Mouse (Mus musculus): ENCODE measurements around the gene Elf1.
"Not testable (repeated sequence)": the region's sequence is repeated elsewhere in the genome, so short reads cannot be mapped to it uniquely, and the experiment has no call there.

The Elf1 gene

GRCm38 (mm10) chr14:79480624-79481338 is at the start of gene Elf1:
TSS of gene Elf1 (plus strand) at chr14:79481194.
- peak; percentile 97 to 98 for DNase-seq

DNA sequence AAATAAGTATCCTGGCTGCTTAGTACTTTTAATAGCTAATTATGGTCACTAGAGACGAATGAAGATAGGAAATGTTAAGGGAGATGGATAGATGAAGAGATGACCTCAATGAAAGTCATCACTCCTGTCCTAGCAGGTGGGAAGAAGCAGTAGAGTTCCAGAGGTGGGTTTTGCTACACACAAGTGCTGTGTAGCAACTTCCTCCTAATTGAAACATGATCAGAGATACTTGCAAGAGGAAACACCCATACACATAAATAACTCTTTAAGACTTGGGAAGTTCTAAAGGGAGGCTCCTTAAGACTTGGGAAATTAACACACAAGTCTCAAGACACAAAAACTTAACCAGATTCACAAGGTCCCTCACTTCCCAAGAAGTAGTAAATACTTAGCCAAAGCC is 46.9 kb upstream of the Elf1 start:
- no peak for DNase-seq

GRCm38 (mm10) chr14:79440655-79441054 is 40.3 kb upstream of the Elf1 start:
- DNase-seq: no peak

- DNase-seq: no peak
Measured at GRCm38 (mm10) chr14:79441441-79441840, 39.6 kb upstream of the Elf1 start.

DNA sequence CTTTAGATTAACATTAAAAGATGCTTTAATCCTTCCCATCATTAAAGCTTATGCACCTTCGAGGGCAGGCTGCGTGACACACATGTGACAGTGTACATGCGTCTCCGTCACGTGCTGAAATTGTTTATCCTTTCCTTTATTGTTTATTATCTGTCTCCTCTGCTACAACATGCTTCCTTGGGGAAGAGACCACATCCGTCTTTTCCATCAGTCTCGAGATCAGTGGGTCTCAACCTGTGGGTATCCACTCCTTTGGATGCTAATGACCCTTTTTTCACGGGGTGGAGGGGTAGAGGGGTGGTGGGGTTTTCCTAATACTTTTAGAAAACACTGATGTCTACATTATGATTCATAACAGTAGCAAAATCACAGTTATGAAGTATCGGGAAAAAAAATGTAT is 36.4 kb upstream of the Elf1 start:
- no peak for DNase-seq

DNA sequence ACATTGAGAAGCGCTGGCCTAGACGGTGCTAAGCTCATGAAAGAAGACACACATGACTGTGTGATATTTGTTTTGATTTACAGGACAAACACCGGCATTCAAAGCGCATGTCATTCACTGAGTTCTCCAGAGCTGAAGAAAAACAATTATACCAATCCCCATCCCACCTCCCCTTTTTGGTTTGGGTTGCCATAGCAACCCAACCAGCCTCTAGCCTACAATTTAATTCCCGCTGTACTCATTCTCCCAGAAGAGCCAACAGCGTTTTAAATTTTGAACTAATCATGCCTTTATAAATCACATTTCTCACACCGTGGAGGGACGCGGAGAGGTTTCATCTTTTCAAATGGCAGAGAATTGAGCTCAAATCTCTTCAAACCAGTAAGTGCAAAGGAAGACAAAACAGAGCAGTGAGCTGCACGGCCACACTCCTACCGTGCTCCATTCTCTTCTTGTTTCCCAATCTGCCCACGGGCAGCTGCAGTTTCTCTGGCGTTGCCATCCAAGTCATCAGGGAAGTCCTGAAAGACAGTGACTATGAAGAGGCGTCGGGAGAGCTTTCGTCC is 35.9 kb upstream of the Elf1 start:
- no peak for DNase-seq

DNA sequence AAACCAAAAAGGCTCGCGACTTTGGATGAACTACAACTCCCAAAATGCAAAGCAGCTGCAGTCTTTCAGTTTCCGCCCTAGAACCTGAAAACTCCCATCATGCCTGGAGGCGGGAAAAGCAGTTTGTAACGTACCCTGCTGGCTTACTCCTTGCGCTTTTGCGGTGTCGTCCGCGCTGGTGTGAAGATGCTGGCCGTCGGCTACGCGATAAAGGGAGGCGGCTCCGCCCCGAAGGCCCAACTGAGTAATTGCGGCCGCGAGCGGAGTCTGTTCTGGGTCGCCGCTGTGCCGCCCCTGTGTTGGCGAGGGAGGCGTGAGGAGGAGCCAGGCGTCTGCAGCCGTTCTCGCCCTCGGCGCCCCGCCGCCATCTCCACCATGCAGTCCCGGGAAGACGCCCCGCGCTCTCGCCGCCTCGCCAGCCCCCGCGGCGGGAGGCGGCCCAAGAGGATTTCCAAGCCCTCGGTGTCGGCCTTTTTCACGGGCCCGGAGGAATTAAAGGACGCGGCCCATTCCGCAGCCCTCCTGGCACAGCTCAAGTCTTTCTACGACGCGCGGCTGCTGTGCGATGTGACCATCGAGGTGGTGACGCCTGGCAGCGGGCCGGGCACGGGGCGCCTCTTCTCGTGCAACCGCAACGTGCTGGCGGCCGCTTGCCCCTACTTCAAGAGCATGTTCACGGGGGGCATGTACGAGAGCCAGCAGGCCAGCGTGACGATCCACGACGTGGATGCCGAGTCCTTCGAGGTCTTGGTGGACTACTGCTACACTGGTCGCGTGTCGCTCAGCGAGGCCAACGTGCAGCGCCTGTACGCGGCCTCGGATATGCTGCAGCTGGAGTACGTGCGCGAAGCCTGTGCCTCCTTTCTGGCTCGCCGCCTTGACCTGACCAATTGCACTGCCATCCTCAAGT is 29.1 kb upstream of the Elf1 start, which contains the start of gene Kbtbd6:
Kbtbd6 (plus strand) TSS at position 155 of the 910 bp plus-strand sequence.
- peak; percentile 82 to 87 for DNase-seq

DNA sequence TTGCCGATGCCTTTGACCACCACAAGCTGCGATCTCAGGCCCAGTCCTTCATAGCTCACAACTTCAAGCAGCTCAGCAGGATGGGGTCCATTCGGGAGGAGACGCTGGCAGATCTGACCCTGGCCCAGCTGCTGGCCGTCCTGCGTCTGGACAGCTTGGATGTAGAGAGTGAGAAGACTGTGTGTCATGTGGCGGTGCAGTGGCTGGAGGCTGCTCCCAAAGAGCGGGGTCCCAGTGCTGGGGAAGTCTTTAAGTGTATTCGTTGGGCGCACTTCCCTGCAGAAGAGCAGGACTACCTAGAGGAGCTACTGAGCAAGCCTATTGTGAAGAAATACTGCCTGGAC is 28.4 kb upstream of the Elf1 start:
- DNase-seq: not testable (repeated sequence)

DNA sequence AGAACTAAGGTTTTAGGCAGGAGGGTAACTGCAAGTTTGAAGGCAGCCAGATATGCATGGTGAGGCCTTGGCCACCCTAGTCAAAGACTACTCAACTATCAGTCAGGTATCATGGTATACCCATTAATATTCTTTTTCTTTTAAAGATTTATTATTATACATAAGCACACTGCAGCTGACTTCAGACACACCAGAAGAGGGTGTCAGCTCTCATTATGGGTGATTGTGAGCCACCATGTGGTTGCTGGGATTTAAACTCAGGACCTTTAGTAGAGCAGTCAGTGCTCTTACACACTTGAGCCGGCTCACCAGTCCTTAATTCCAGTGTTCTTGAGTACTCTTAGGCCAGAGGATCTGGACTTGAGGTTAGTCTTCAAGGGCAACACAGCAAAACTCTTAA is 20.6 kb upstream of the Elf1 start:
- no peak for DNase-seq

DNA sequence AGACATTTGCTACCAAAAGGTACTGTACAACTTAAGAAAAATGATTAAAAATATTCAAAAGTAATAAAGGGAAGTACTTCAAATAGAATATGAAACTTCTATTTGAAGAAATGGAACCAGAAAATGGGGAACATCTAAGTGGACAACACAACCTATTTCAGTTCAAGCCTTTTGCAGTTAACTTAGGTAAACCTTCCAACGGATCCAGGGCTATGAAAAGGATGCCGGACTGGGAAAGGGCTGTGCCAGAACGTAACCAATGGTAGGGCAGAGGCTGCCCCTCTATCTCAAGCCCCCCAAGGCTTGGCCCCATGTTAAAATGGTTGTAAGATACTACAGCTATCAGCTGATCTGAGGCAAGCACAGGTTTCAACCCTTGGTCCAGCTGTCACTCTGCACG is 20.0 kb upstream of the Elf1 start:
- no peak for DNase-seq

DNA sequence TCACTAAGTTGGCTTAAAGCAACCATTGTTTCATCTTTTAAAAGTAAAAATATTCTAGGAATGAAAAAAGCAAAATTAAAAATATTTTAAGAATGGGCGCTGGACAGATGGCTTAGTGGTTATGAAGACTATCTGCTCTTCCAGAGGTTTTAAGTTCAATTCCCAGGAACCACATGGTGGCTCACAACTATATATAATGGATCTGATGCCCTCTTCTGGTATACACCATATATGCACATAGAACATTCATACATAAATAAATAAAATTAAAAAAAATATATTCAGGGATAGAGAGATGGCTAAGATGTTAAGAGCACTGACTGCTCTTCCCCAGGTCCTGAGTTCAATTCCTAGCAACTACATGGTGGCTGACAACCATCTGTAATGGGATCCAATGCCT is 15.4 kb upstream of the Elf1 start:
- DNase-seq: no peak

GRCm38 (mm10) chr14:79467621-79468020 is 13.4 kb upstream of the Elf1 start:
- DNase-seq: peak; percentile 84 to 86

- no peak for DNase-seq
Measured at GRCm38 (mm10) chr14:79473384-79473783, 7.6 kb upstream of the Elf1 start.

GRCm38 (mm10) chr14:79481339-79482151 is 551 bp downstream of the Elf1 start, which contains the start of gene Wbp4:
TSS of gene Wbp4 (minus strand) at chr14:79481520.
- DNase-seq: peak; percentile 94 to 95

GRCm38 (mm10) chr14:79482251-79482661 is 1.3 kb downstream of the Elf1 start:
- peak; percentile 39 to 65 for DNase-seq

DNA sequence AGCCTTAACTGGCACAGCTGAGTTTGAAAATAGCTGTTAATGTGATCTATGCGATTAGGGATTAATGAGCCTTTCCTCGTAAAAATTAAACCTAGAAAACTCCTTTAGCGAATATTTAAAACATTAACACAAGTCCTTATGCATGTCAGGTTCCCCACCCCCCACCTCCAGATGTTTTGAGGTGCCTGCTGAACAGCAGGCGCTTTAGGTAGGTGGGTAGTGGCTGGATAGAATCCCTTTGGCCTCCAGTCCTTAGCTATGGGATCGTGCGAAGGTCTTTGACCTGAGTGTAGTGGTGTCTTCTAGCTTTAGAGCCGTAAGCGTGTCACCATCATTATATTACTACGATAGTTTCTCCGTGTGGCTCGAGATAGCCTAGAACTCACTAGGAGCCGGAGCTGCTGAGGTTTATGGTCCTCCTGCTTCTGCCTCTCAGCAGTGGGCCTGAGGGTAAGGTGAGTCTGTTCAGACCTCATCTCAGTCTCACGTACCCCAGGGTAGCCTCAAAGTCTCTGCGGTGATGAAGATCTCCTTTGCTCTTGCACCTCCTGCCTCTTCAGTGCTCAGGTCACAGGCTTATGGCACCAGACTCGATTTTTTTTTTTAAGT is 1.9 kb downstream of the Elf1 start:
- DNase-seq: peak; percentile 24 to 28

- DNase-seq: peak; percentile 20 to 30
Measured at GRCm38 (mm10) chr14:79483611-79484120, 2.7 kb downstream of the Elf1 start.

DNA sequence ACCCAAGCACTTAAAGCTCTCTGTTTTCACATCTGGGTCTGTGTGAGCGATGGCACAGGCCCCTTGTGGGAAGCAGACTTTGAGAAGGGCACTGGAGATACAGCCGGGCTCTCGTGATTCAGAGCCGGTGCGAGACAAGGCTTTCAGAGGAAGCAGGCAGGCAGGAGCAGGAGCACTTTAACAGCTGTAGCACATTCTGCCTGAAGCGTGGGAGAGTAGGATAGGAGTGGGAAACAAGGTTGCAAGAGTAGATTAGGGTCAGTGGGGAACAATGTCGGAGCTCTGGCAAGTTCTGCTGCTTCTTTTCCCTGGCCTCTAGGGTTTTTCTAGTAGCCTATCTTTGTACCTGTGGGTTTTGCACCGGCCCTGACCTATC is 5.6 kb downstream of the Elf1 start:
- DNase-seq: peak in 1 of 2 experiments; percentile 45

GRCm38 (mm10) chr14:79486993-79487731 is 6.2 kb downstream of the Elf1 start:
- DNase-seq: peak; percentile 49 to 71

DNA sequence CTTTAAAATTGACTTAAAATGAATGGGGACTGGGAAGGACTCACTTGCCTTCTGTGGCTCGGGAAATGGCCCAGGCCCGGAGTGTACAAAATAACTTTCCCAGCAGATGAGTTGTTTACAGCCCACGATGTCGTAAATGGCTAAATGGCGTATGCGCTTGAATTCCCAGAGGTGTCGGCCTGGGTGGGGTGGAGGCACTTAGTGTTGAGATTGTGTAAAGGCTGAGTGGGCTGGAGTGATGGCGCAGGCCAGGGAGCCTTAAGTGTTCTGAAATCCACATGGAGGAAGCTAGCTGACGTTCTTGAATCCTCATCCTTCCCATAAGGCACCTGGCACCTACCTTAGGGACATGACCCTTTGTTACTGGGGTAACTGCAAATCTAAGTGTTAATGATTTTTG is 7.5 kb downstream of the Elf1 start:
- peak; percentile 20 to 36 for DNase-seq

GRCm38 (mm10) chr14:79489150-79489549 is 8.2 kb downstream of the Elf1 start:
- DNase-seq: no peak

All from kidney, postnatal 4 days (tissue).